In the genomic region with DNA sequence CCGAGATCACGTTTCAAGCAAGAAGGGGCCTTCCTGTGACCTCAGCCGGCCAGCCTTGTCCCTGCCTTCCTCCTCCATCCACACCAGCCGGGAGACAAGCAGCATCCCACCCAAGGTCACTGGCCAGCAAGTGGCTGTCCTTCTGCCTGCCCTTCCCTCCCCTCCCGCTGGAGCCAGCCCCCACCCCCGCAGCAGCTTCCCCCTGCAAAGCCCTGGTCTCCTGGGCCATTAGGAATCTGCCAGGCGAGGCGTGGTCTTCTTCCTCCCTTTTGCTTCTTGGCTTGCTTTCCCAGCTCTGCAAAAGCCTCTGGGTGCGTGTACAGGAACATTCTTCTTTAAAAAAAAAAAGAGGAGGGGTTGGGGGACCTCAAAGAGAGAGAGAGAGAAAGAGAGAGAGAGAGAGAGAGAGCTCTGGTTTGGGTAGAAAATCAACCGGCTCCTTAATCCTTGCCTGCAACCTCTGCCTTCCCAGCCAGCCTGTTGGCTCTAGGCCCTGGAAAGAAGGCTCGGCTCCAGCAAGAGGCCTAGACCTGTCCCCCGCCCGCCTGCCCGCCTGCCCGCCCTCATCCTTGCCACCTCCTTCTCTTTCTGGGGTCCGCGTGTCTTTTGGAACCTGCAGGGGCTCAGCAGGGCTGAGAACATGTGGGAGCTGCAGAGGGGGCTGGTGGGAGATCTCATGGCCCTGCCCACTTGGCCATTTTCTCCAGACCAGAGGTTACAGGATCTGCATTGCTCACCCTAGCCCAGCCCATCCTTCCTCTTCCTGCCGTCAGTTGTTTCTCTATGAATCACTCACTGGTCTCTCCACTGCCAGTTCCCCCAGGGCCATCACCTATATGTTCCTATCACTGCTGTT, we compare ENCODE assay signal across 8 mouse cellular contexts. TPM values are rescaled to one million over a fixed set of nuclear protein-coding genes. Genes with fewer than 3 reads are reported as not detected.
DNase-seq lines count a peak whose midpoint lies in the region; ATAC-seq and TF ChIP-seq lines count a peak whose summit lies in the region.

No protein-coding gene starts in this region.

- H3K4me1 ChIP-seq in ES-E14 (ENCODE audit: control insufficient read depth in 2 of 2, insufficient read depth in 2 of 2, low read length in 2 of 2, poor library complexity in 1 of 2) = peaks cover 14 to 37% of the 10 kb centered on the region in 2 experiments
- H3K4me1 ChIP-seq in forebrain, embryonic 15.5 days = peaks cover 15% of the 10 kb centered on the region
- peaks cover 30% of the 10 kb centered on the region for H3K4me1 ChIP-seq in limb, embryonic 11.5 days (ENCODE audit: control insufficient read depth, insufficient read depth, low read length)
- peaks cover 26% of the 10 kb centered on the region for H3K4me1 ChIP-seq in midbrain, embryonic 12.5 days
- peaks cover 2% of the 10 kb centered on the region; the same call in 1 of the 2 replicates for H3K4me1 ChIP-seq in testis, adult 2 months (ENCODE audit: control insufficient read depth, insufficient read depth, low read length)

- TF ChIP-seq POLR2A in testis, adult 2 months (IDR thresholded peaks at IDR 0.05; ENCODE audit: control insufficient read depth, low read depth, low read length) = peak; percentile 23; the same call in 1 of the 2 replicates

- no peak for DNase-seq in ES-E14 (ENCODE audit: low read depth, low spot score)
- peak; percentile 68 for DNase-seq in cerebellum, adult 11 months
- DNase-seq in limb, embryonic 11.5 days (ENCODE audit: low spot score) = peak; percentile 56
- DNase-seq in frontal cortex, postnatal 36 days (ENCODE audit: low spot score in 2 of 2) = no peak

- peak overlapping the region; percentile 100 for H3K27ac ChIP-seq in ES-E14 (ENCODE audit: insufficient read depth, low read depth, low read length, poor library complexity, severe bottlenecking)
- H3K27ac ChIP-seq in forebrain, embryonic 15.5 days (replicated peaks) = peak overlapping the region; percentile 85
- H3K27ac ChIP-seq in limb, embryonic 11.5 days (replicated peaks; ENCODE audit: low read depth, low read length) = peak overlapping the region; percentile 82
- H3K27ac ChIP-seq in midbrain, embryonic 12.5 days (replicated peaks) = peak overlapping the region; percentile 72
- peak overlapping the region; percentile 89 for H3K27ac ChIP-seq in testis, adult 2 months (ENCODE audit: control insufficient read depth, insufficient read depth, low read depth, low read length)

- peak; percentile 62; the same call in 1 of the 2 replicates for ATAC-seq in forebrain, embryonic 15.5 days (replicated peaks)
- peak; percentile 56 to 68; a peak in 3 of 4 replicates for ATAC-seq in hematopoietic stem cell, adult 5-6 weeks (replicated peaks in 1 of 2; ENCODE audit: insufficient read depth in 1 of 2, low FRiP score in 2 of 2, low TSS enrichment in 1 of 2, low read depth in 1 of 2, poor library complexity in 2 of 2, severe bottlenecking in 2 of 2)
- ATAC-seq in limb, embryonic 11.5 days (ENCODE audit: insufficient number of reproducible peaks, low FRiP score, low TSS enrichment, low read depth) = 0 out of 2 replicates have a peak, but pooled peaks have one; percentile 13
- ATAC-seq in midbrain, embryonic 12.5 days (ENCODE audit: low FRiP score, low read depth) = no peak

- peak overlapping the region; percentile 23 to 70; a peak in 3 of 4 replicates for H3K4me3 ChIP-seq in ES-E14 (ENCODE audit: insufficient read depth in 1 of 2, low read depth in 1 of 2, low read length in 2 of 2, poor library complexity in 1 of 2, severe bottlenecking in 1 of 2)
- H3K4me3 ChIP-seq in forebrain, embryonic 15.5 days = no peak overlapping the region
- H3K4me3 ChIP-seq in limb, embryonic 11.5 days (ENCODE audit: low read depth, low read length) = no peak overlapping the region
- H3K4me3 ChIP-seq in midbrain, embryonic 12.5 days = no peak overlapping the region
- H3K4me3 ChIP-seq in testis, adult 2 months (ENCODE audit: control insufficient read depth, low read depth, low read length) = no peak overlapping the region

- no peaks in the 10 kb centered on the region for H3K9me3 ChIP-seq in ES-E14 (ENCODE audit: control insufficient read depth, insufficient read depth, low read depth, low read length)
- H3K9me3 ChIP-seq in forebrain, embryonic 15.5 days = no peaks in the 10 kb centered on the region
- H3K9me3 ChIP-seq in limb, embryonic 11.5 days (ENCODE audit: control insufficient read depth, low read length) = no peaks in the 10 kb centered on the region
- H3K9me3 ChIP-seq in midbrain, embryonic 12.5 days = no peaks in the 10 kb centered on the region

- TF ChIP-seq CTCF in testis, adult 2 months (IDR thresholded peaks at IDR 0.05; ENCODE audit: control insufficient read depth, insufficient read depth, insufficient replicate concordance, low read depth, low read length) = no peak

- 15% methylated on average over 18 of the region's 18 CpGs for WGBS in forebrain, embryonic 15.5 days
- WGBS in limb, embryonic 11.5 days = 13% methylated on average over 18 of the region's 18 CpGs
- 28% methylated on average over 17 of the region's 18 CpGs for WGBS in midbrain, embryonic 12.5 days

- H3K27me3 ChIP-seq in forebrain, embryonic 15.5 days = no peaks in the 10 kb centered on the region
- no peaks in the 10 kb centered on the region for H3K27me3 ChIP-seq in limb, embryonic 11.5 days (ENCODE audit: control insufficient read depth, insufficient read depth, low read length)
- H3K27me3 ChIP-seq in midbrain, embryonic 12.5 days = 0 out of 2 replicates have a peak, but pooled peaks cover 3% of the 10 kb centered on the region
- H3K27me3 ChIP-seq in testis, adult 2 months (ENCODE audit: control insufficient read depth, insufficient read depth, low read length) = no peaks in the 10 kb centered on the region

- no peaks in the 10 kb centered on the region for H3K36me3 ChIP-seq in ES-E14 (ENCODE audit: control insufficient read depth, insufficient read depth, low read length, poor library complexity, severe bottlenecking)
- H3K36me3 ChIP-seq in forebrain, embryonic 15.5 days = no peaks in the 10 kb centered on the region
- H3K36me3 ChIP-seq in limb, embryonic 11.5 days (ENCODE audit: control insufficient read depth, insufficient read depth, low read length) = no peaks in the 10 kb centered on the region
- no peaks in the 10 kb centered on the region for H3K36me3 ChIP-seq in midbrain, embryonic 12.5 days
- H3K36me3 ChIP-seq in testis, adult 2 months (ENCODE audit: control insufficient read depth, insufficient read depth, low read length) = no peaks in the 10 kb centered on the region

- in situ Hi-C loops in ES-E14 (cut with MboI; ENCODE audit: low sequenced_read_pairs in 2 of 2, unreplicated experiment in 2 of 2) = no loop called here

- H3K4me2 ChIP-seq in forebrain, embryonic 15.5 days (replicated peaks) = no peak overlapping the region; the same call in 1 of the 2 replicates
- H3K4me2 ChIP-seq in limb, embryonic 11.5 days (ENCODE audit: low read depth, severe bottlenecking) = 0 out of 2 replicates have a peak overlapping the region, but pooled peaks have one; percentile 8
- no peak overlapping the region for H3K4me2 ChIP-seq in midbrain, embryonic 12.5 days (replicated peaks)

- H3K9ac ChIP-seq in ES-E14 (ENCODE audit: insufficient read depth, low read depth, low read length, poor library complexity, severe bottlenecking) = peak overlapping the region; percentile 82; the same call in 1 of the 2 replicates
- peak overlapping the region; percentile 38 for H3K9ac ChIP-seq in forebrain, embryonic 15.5 days (replicated peaks)
- H3K9ac ChIP-seq in limb, embryonic 11.5 days (ENCODE audit: low read length) = peak overlapping the region; percentile 22
- 0 out of 2 replicates have a peak overlapping the region, but pooled peaks have one; percentile 39 for H3K9ac ChIP-seq in midbrain, embryonic 12.5 days (replicated peaks)

TF ChIP-seq in ES-E14, 5 proteins besides CTCF, POLR2A, EP300 and RAD21:
- no peak for TF ChIP-seq ZC3H11A (IDR thresholded peaks at IDR 0.05; ENCODE audit: borderline replicate concordance, low read depth, low read length)
- peak; percentile 76 for TF ChIP-seq ZNF384 (IDR thresholded peaks at IDR 0.05; ENCODE audit: low read depth, low read length)
- TF ChIP-seq HCFC1 (IDR thresholded peaks at IDR 0.05; ENCODE audit: borderline replicate concordance, insufficient read depth, low read length) = no peak
- no peak for TF ChIP-seq MAFK (IDR thresholded peaks at IDR 0.05; ENCODE audit: insufficient read depth, low read depth, low read length)

RNA-seq across cellular contexts. Expression of a gene that starts 12.5 kb away (rescaled TPM):
- total RNA-seq in ES-E14 (2012; rRNA removed) = 31.8 and 32.3 TPM in 2 replicates
- polyA plus RNA-seq in forebrain, embryonic 15.5 days (2015; fragmentation: Nextera tagmentation; extraction: Ambion mirVana) = 31.8 and 33.6 TPM in 2 replicates
- total RNA-seq in hematopoietic stem cell, adult 5-6 weeks (2017) = 46.9 and 58.8 TPM in 2 replicates
- 54.7 and 63.6 TPM in 2 replicates for polyA plus RNA-seq in limb, embryonic 11.5 days (2014; fragmentation: Nextera tagmentation; extraction: Ambion mirVana)
- 43.5 and 50.0 TPM in 2 replicates for polyA plus RNA-seq in midbrain, embryonic 12.5 days (2016; fragmentation: Nextera tagmentation; extraction: Ambion mirVana)
- polyA plus RNA-seq in testis, adult 2 months (2012; rRNA removed) = 156 and 195 TPM in 2 replicates

Comparison
In these comparisons a context has a peak if more than half of its experiments do, and no peak if none do; other contexts are left out.
1. DNase-seq: peak in cerebellum, adult 11 months (single experiment) and limb, embryonic 11.5 days (single experiment); none in ES-E14 (single experiment) and frontal cortex, postnatal 36 days (0 of 2).
2. H3K4me3 ChIP-seq: peak in ES-E14 (2 of 2); none in forebrain, embryonic 15.5 days (single experiment), limb, embryonic 11.5 days (single experiment), midbrain, embryonic 12.5 days (single experiment) and testis, adult 2 months (single experiment).
3. H3K9ac ChIP-seq: peak in every context shown above with its lines; median percentile 82 in ES-E14; 39 in midbrain, embryonic 12.5 days; 38 in forebrain, embryonic 15.5 days; 22 in limb, embryonic 11.5 days.
4. Peak in every context shown above with its lines, with median percentiles within 50 percentile points of each other: H3K27ac ChIP-seq.